In the genomic region with DNA sequence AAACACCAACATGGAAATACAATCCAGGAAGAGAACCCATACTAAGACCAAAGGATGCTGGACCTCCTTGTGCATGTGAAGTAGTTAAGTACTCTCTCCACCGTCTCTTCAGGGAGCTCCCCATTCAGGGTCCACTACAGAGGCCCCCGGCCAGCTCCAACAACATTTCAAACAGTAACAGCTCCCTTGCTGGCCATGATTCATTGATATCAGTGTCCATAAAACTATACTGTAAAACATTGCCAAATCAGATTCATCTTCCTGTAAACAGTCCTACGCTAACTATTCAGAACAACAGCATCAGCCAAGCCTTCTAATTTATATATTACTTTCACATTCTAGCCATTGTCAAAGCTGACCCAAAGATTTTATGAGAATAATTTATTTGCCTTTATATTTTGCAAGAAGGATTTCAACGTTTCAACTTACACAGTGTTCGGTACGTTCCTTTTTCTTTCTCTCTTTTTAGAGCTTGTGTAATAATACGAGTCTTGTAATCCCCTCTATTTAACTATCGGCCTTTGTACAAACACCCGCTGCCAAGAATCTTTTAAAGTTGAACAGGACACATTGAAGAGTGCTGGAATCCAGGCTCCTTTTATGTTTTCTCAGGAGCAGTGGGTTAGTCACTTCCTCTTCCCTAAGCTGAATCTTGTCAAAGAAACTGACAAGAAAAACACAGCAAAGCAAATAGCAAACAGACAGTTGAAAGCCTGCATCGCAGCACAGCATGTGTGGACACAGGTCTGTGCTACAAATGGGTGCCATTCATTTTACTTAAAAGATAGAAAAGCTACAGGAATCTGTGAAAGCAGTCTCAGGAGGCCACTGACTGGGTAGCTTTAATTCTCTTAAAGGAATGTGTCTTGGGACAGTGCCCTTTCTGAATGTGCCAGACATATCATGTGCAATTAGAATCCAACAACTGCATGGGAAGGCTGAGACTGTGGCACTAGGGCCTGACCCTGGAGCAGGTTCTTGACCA, we compare ENCODE assay signal across 13 mouse cellular contexts.
A peak's percentile ranks its signal among the peaks of the same experiment; 100 is the strongest.
DNase-seq lines count a peak whose midpoint lies in the region; ATAC-seq lines count a peak whose summit lies in the region.
"Had no signal": no experiment of that assay in that cellular context is flagged by ENCODE, and none has a peak within 500 bp of the region (broad histone marks: within the 10 kb centered on the region; RNA-seq: fewer than 3 reads in every experiment).

No protein-coding gene starts in this region.

- H3K27ac ChIP-seq in kidney, embryonic 14.5 days (ENCODE audit: low read depth, low read length): 0 out of 2 replicates have a peak overlapping the region, but pooled peaks have one; percentile 19
- 0 out of 2 replicates have a peak overlapping the region, but pooled peaks have one; percentile 34 for H3K27ac ChIP-seq in embryonic facial prominence, embryonic 15.5 days (replicated peaks)
- H3K27ac ChIP-seq: limb, embryonic 12.5 days; neural tube, embryonic 13.5 days had no signal

- H3K4me1 ChIP-seq in kidney, embryonic 14.5 days (ENCODE audit: control insufficient read depth, insufficient read depth, low read length): no peaks in the 10 kb centered on the region
- H3K4me1 ChIP-seq in embryonic facial prominence, embryonic 15.5 days: peaks cover 3% of the 10 kb centered on the region; the same call in 1 of the 2 replicates

- no peaks in the 10 kb centered on the region for H3K36me3 ChIP-seq in kidney, embryonic 14.5 days (ENCODE audit: control insufficient read depth, insufficient read depth, low read length)
- H3K36me3 ChIP-seq in embryonic facial prominence, embryonic 15.5 days: no peaks in the 10 kb centered on the region
- H3K36me3 ChIP-seq: limb, embryonic 12.5 days; neural tube, embryonic 13.5 days had no signal

- peak; percentile 83 for ATAC-seq in kidney, embryonic 14.5 days (ENCODE audit: low FRiP score, low TSS enrichment)
- no peak for ATAC-seq in embryonic facial prominence, embryonic 15.5 days (ENCODE audit: insufficient number of reproducible peaks, low FRiP score, low TSS enrichment, low read depth)
- ATAC-seq: forebrain, embryonic 16.5 days had no signal

- no peaks in the 10 kb centered on the region for H3K27me3 ChIP-seq in kidney, embryonic 14.5 days (ENCODE audit: control insufficient read depth, insufficient read depth, low read length)
- H3K27me3 ChIP-seq in embryonic facial prominence, embryonic 15.5 days: no peaks in the 10 kb centered on the region
- H3K27me3 ChIP-seq: CH12.LX; limb, embryonic 12.5 days had no signal

- no peak overlapping the region for H3K4me3 ChIP-seq in kidney, embryonic 14.5 days (ENCODE audit: low read length)
- no peak overlapping the region for H3K4me3 ChIP-seq in embryonic facial prominence, embryonic 15.5 days (replicated peaks)
- H3K4me3 ChIP-seq: limb, embryonic 12.5 days; neural tube, embryonic 13.5 days had no signal

- 38% methylated on average over 10 of the region's 10 CpGs for WGBS in kidney, embryonic 14.5 days
- 45% methylated on average over 10 of the region's 10 CpGs for WGBS in embryonic facial prominence, embryonic 15.5 days

- intact Hi-C loops in heart, postnatal 10 days (cut with DNase I): no loop called here
- intact Hi-C loops in left cerebral cortex, postnatal 25 days (cut with DNase I): no loop called here

- no peaks in the 10 kb centered on the region for H3K9me3 ChIP-seq in kidney, embryonic 14.5 days (ENCODE audit: control insufficient read depth, low read length)
- no peaks in the 10 kb centered on the region for H3K9me3 ChIP-seq in embryonic facial prominence, embryonic 15.5 days (replicated peaks)
- H3K9me3 ChIP-seq: limb, embryonic 12.5 days; neural tube, embryonic 13.5 days had no signal

- H3K4me2 ChIP-seq in kidney, embryonic 14.5 days (replicated peaks; ENCODE audit: low read depth, low read length): no peak overlapping the region
- H3K4me2 ChIP-seq in embryonic facial prominence, embryonic 15.5 days (replicated peaks): no peak overlapping the region
- H3K4me2 ChIP-seq: limb, embryonic 12.5 days; neural tube, embryonic 13.5 days had no signal

- no peak for DNase-seq in kidney, postnatal 25 days
- DNase-seq in Muller cell, postnatal 12 days (ENCODE audit: inconsistent ontology term): peak; percentile 72
- peak; percentile 15 to 18 for DNase-seq in heart, postnatal 10 days
- DNase-seq in right cerebral cortex, postnatal 10 days (ENCODE audit: low spot score in 2 of 2): no peak
- no peak for DNase-seq in left cerebral cortex, postnatal 25 days (ENCODE audit: low spot score in 2 of 2)
- DNase-seq: cerebellum, postnatal 25 days; right cerebral cortex, postnatal 25 days had no signal

- H3K9ac ChIP-seq in kidney, embryonic 14.5 days (ENCODE audit: low read depth, low read length): no peak overlapping the region
- H3K9ac ChIP-seq in embryonic facial prominence, embryonic 15.5 days: no peak overlapping the region
- H3K9ac ChIP-seq: limb, embryonic 12.5 days; neural tube, embryonic 13.5 days had no signal

Comparison
In these comparisons a context has a peak if more than half of its experiments do, and no peak if none do; other contexts are left out.
1. DNase-seq: peak in Muller cell, postnatal 12 days (single experiment) and heart, postnatal 10 days (2 of 2); none in kidney, postnatal 25 days (0 of 2), right cerebral cortex, postnatal 10 days (0 of 2) and left cerebral cortex, postnatal 25 days (0 of 2).